Mouse (Mus musculus): ENCODE data around the gene Ufsp1. TPM values are rescaled to one million over a fixed set of nuclear protein-coding genes. Genes with fewer than 3 reads are reported as not detected.
A peak's percentile ranks its signal among the peaks of the same experiment; 100 is the strongest.

Ufsp1 gene
- polyA plus RNA-seq, 1 experiment from 2014 or later: 24.0 TPM

DNA sequence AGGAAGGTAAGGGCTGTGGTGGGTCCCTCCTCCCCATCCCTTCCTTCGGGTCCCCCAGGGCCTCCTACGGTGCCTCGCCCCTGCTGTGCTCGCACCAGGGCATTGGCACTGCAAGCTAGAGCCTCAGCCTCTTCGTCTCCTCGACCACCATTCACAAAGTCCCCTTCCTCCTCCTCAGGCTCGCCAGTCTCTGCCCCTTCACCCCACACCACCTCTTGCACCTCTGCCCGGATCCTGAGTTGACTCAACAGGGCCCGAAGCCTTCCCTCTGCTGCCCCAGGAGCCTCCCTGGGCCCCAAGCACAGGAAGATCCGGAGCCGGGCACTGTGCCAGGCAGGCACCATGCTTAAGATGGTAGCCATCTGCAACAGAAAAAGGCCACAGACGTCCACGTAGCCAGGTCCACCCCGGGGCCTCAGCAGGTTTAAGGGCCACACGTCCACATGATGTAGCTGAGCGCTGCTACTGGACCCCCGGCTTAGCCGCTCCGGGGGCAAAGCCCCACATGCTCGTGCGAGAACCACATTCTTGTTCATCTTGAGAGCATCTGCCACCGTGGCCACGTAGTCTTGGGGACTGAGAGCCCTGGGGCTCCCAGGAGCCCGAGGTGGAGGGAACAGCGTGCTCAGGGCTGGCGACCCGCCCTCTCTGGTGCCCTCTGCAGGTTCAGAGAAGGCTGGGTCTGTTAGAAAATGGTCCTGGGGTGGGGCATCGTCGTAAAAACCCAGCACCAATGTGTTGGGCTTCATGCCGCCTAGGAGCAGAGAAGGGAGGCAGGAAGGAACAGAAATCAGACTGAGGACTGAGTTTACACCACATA, 20.9 kb downstream of the Ufsp1 start:
- WGBS: 44% methylated on average over 30 of the region's 30 CpGs
- no peak overlapping the region for H3K9ac ChIP-seq
- H3K4me3 ChIP-seq: no peak overlapping the region
- H3K4me1 ChIP-seq (replicated peaks): peaks cover 28% of the 10 kb centered on the region
- peaks cover 13% of the 10 kb centered on the region; the same call in 1 of the 2 replicates for H3K36me3 ChIP-seq
- no peak overlapping the region for H3K4me2 ChIP-seq
- H3K9me3 ChIP-seq: no peaks in the 10 kb centered on the region
- H3K27ac ChIP-seq (replicated peaks): no peak overlapping the region
- no peaks in the 10 kb centered on the region for H3K27me3 ChIP-seq
- ATAC-seq (ENCODE audit: low FRiP score, low read depth): peak; percentile 15; the same call in 1 of the 2 replicates

GRCm38 (mm10) chr5:137317361-137317760, 22.9 kb downstream of the Ufsp1 start:
- peaks cover 25% of the 10 kb centered on the region for H3K36me3 ChIP-seq
- no peak overlapping the region for H3K4me3 ChIP-seq
- WGBS: 89% methylated on average over 8 of the region's 8 CpGs
- ATAC-seq (ENCODE audit: low FRiP score, low read depth): no peak
- H3K27me3 ChIP-seq: no peaks in the 10 kb centered on the region
- no peak overlapping the region for H3K9ac ChIP-seq
- no peak overlapping the region for H3K4me2 ChIP-seq
- H3K9me3 ChIP-seq: no peaks in the 10 kb centered on the region
- peaks cover 28% of the 10 kb centered on the region for H3K4me1 ChIP-seq (replicated peaks)
- no peak overlapping the region for H3K27ac ChIP-seq (replicated peaks)

DNA sequence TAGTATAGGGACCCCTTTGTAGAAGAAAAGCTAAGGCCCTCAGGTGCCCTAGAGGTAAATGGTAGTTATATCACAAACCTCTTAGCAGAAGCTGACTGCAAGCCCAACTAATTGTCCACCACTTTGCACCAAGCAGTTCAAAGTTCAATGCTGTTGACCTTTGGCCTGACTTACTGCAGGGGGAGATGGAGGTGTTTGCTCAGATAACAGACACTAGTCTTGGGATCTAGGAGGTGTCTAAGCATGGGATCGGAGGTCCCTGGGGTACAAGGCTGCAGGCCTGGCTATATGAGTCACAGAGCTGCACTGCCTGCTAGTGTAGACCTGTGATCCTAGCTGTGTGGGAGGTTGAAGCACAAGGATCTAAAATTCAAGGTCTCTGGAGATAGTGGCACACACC, 24.1 kb downstream of the Ufsp1 start:
- WGBS: 100% methylated on average over 1 of the region's 1 CpGs

DNA sequence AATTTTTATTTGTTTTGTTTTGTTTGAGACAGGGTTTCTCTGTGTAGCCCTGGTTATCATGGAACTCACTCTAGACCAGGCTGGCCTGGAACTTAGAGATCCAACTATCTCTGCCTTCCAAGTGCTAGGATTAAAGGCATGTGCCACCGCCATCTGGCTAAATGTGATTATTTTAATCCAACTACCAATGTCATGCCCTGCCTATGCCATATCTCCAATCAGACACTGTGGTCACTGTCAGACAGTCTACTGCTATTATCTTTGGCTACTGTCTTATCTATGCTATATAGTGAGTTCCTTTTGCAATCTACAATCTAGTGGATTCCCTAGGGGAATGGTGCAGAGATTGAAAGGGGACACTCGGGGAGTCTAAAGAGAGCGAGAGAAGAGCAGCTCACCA, 26.6 kb downstream of the Ufsp1 start:
- Histone ChIP-seq H3K4me2 (no peak overlapping the region), H3K27ac (replicated peaks) (no peak overlapping the region), H3K27me3 (no peaks in the 10 kb centered on the region), H3K9me3 (no peaks in the 10 kb centered on the region), H3K4me3 (no peak overlapping the region), H3K36me3 (peaks cover 36% of the 10 kb centered on the region), H3K4me1 (replicated peaks) (no peaks in the 10 kb centered on the region), H3K9ac (no peak overlapping the region)
- 95% methylated on average over 3 of the region's 3 CpGs for WGBS
- ATAC-seq (ENCODE audit: low FRiP score, low read depth): no peak

More for the DNA sequence above, 24.1 kb downstream of the Ufsp1 start:
- peaks cover 26% of the 10 kb centered on the region for H3K36me3 ChIP-seq
- H3K4me2 ChIP-seq: no peak overlapping the region
- H3K9ac ChIP-seq: no peak overlapping the region
- H3K27ac ChIP-seq (replicated peaks): no peak overlapping the region
- no peak for ATAC-seq (ENCODE audit: low FRiP score, low read depth)
- H3K4me1 ChIP-seq (replicated peaks): peaks cover 18% of the 10 kb centered on the region
- no peaks in the 10 kb centered on the region for H3K27me3 ChIP-seq
- no peaks in the 10 kb centered on the region for H3K9me3 ChIP-seq
- no peak overlapping the region for H3K4me3 ChIP-seq

GRCm38 (mm10) chr5:137330910-137331309, 36.5 kb downstream of the Ufsp1 start:
- H3K36me3 ChIP-seq: peaks cover 7% of the 10 kb centered on the region
- no peak for ATAC-seq (ENCODE audit: low FRiP score, low read depth)
- no peaks in the 10 kb centered on the region for H3K27me3 ChIP-seq
- H3K4me1 ChIP-seq (replicated peaks): peaks cover 20% of the 10 kb centered on the region
- H3K4me3 ChIP-seq: no peak overlapping the region
- no peak overlapping the region for H3K27ac ChIP-seq (replicated peaks)
- H3K9me3 ChIP-seq: no peaks in the 10 kb centered on the region
- H3K9ac ChIP-seq: no peak overlapping the region
- H3K4me2 ChIP-seq: no peak overlapping the region
- 90% methylated on average over 7 of the region's 7 CpGs for WGBS

- Histone ChIP-seq H3K4me2 (peak overlapping the region; percentile 99), H3K27ac (replicated peaks) (peak overlapping the region; percentile 80), H3K4me3 (peak overlapping the region; percentile 76), H3K9ac (peak overlapping the region; percentile 87), H3K27me3 (no peaks in the 10 kb centered on the region), H3K4me1 (replicated peaks) (peaks cover 27% of the 10 kb centered on the region), H3K9me3 (no peaks in the 10 kb centered on the region), H3K36me3 (peaks cover under 1% of the 10 kb centered on the region; the same call in 1 of the 2 replicates)
- WGBS: 17% methylated on average over 15 of the region's 15 CpGs
- peak; percentile 63; the same call in 1 of the 2 replicates for ATAC-seq (ENCODE audit: low FRiP score, low read depth)
Observed at GRCm38 (mm10) chr5:137332857-137333511, 38.6 kb downstream of the Ufsp1 start.

DNA sequence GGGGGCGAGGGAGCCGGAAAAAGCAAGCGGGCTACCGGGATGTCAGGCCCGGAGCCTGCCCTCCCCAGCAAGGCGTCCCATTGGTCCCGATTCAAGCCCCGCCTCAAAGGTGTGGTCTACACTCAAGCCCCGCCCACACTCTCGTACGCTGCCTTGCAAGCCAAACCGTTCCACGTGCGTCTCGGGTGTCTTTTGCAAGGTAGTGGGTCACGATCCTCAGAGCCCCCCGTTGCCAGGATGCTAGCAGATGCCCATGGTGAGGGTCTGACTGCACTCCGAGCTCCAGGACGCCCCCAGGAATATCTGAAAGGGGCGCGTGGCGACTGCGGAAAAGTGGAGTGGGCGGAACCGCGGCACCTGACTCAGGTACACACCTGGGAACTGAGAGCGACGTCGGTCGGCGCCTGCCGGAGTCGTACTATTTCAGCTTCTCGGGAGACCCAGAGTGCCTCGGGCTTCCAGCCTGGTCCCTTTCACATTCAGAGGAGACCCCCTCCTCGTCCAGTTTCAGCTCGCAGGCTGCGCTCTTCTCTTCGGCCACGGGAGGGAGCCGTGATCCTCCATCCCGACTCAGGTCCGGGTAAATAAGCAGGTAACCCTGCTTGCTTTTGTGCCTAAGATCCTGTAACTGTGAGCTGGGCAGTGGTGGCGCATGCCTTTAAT, 39.2 kb downstream of the Ufsp1 start, which contains the start of gene Slc12a9:
TSS of gene Slc12a9 (minus strand) at position 86 of the 663 bp plus-strand sequence.
- Histone ChIP-seq H3K27ac (replicated peaks) (peak within 1 kb of the TSS; percentile 80), H3K9ac (peak within 1 kb of the TSS; percentile 87), H3K4me3 (peak within 1 kb of the TSS; percentile 76), H3K27me3 (no peaks in the 10 kb centered on the region), H3K4me1 (replicated peaks) (peaks cover 27% of the 10 kb centered on the region), H3K9me3 (no peaks in the 10 kb centered on the region), H3K4me2 (peak within 1 kb of the TSS; percentile 99), H3K36me3 (no peaks in the 10 kb centered on the region)
- ATAC-seq (ENCODE audit: low FRiP score, low read depth): peak; percentile 92
- WGBS: 1% methylated on average over 44 of the region's 44 CpGs

DNA sequence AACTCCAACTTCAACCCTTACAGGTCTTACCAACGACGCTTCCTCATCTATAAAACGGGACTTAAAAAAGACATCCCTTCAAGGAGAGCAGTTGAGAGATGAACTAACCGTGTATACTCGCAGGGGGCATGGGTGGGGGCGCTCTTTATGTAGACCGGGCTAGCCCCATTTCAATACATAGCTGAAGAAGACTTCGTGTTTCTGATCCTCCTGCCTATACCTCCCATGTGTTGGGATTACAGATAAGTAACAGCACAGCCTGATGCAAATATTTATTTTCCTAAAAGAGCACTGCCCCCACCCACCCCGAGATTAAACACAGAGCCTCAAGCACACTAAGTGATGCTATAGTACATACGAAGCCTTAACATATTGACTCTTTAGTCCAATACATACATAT, 39.9 kb downstream of the Ufsp1 start:
- no peaks in the 10 kb centered on the region for H3K27me3 ChIP-seq
- WGBS: 56% methylated on average over 10 of the region's 10 CpGs
- no peak for ATAC-seq (ENCODE audit: low FRiP score, low read depth)
- no peak overlapping the region for H3K27ac ChIP-seq (replicated peaks)
- H3K4me1 ChIP-seq (replicated peaks): peaks cover 34% of the 10 kb centered on the region
- no peaks in the 10 kb centered on the region for H3K9me3 ChIP-seq
- no peak overlapping the region for H3K9ac ChIP-seq
- H3K36me3 ChIP-seq: no peaks in the 10 kb centered on the region
- peak overlapping the region; percentile 99 for H3K4me2 ChIP-seq
- H3K4me3 ChIP-seq: peak overlapping the region; percentile 76

GRCm38 (mm10) chr5:137335066-137335465, 40.6 kb downstream of the Ufsp1 start:
- H3K4me1 ChIP-seq (replicated peaks): peaks cover 41% of the 10 kb centered on the region
- H3K4me3 ChIP-seq: no peak overlapping the region
- no peak overlapping the region for H3K27ac ChIP-seq (replicated peaks)
- WGBS: 59% methylated on average over 6 of the region's 6 CpGs
- ATAC-seq (ENCODE audit: low FRiP score, low read depth): no peak
- H3K36me3 ChIP-seq: no peaks in the 10 kb centered on the region
- H3K4me2 ChIP-seq: no peak overlapping the region
- no peak overlapping the region for H3K9ac ChIP-seq
- no peaks in the 10 kb centered on the region for H3K27me3 ChIP-seq
- H3K9me3 ChIP-seq: no peaks in the 10 kb centered on the region

DNA sequence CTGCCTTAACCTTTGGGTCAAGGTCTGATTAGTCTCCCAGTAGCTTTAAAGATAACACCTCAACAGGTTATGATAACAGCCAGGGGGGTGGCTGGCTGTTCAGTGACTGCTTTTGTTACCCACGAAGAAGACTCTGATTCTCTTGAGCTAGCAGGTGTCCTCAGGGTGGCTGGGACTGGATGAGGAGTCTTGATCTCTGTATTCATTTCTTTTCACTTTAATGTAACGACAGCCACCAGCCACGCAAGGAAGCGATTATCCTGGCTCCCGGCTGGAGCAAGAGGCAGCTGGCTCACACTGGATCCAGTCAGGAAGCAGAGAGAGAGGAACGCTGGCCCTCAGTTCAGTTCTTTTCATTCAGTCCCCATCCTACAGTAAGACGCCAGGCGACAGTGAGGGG, 42.8 kb downstream of the Ufsp1 start:
- no peaks in the 10 kb centered on the region for H3K9me3 ChIP-seq
- no peak overlapping the region for H3K4me2 ChIP-seq
- WGBS: 64% methylated on average over 8 of the region's 8 CpGs
- no peaks in the 10 kb centered on the region for H3K36me3 ChIP-seq
- no peak overlapping the region for H3K27ac ChIP-seq (replicated peaks)
- no peak overlapping the region for H3K4me3 ChIP-seq
- ATAC-seq (ENCODE audit: low FRiP score, low read depth): no peak
- peaks cover 38% of the 10 kb centered on the region for H3K4me1 ChIP-seq (replicated peaks)
- no peaks in the 10 kb centered on the region for H3K27me3 ChIP-seq
- H3K9ac ChIP-seq: no peak overlapping the region

DNA sequence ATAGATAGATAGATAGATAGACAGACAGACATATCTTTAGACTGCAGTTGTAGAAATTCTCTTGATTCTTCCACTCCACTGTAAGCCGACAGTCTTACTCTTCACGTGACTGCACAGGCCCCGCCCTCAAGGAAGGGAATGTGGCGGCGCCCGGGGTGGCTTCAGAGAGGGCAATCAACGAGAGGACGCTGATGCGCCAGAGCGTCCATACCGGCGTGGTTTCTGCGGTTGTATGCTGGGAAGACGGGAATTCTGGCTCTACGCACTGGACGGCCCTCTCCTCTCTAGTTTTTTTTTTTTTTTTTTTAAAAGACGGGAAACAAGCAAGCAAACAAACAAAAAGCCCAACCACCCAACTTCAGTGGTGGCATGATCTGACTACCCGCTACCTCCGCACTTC, 43.8 kb downstream of the Ufsp1 start:
- ATAC-seq (ENCODE audit: low FRiP score, low read depth): peak; percentile 86
- H3K9me3 ChIP-seq: no peaks in the 10 kb centered on the region
- peak overlapping the region; percentile 52 for H3K9ac ChIP-seq
- H3K4me1 ChIP-seq (replicated peaks): peaks cover 27% of the 10 kb centered on the region
- H3K27ac ChIP-seq (replicated peaks): peak overlapping the region; percentile 82
- peak overlapping the region; percentile 88 for H3K4me2 ChIP-seq
- peak overlapping the region; percentile 39 for H3K4me3 ChIP-seq
- WGBS: under 1% methylated on average over 19 of the region's 19 CpGs
- H3K36me3 ChIP-seq: no peaks in the 10 kb centered on the region
- H3K27me3 ChIP-seq: no peaks in the 10 kb centered on the region
